Mouse (Mus musculus): Measurements from ENCODE around the gene Denr. TPM values are rescaled to one million over a fixed set of nuclear protein-coding genes. Genes with fewer than 3 reads are reported as not detected.
A peak's percentile ranks its signal among the peaks of the same experiment; 100 is the strongest.

The Denr gene
- polyA plus RNA-seq, 1 experiment from 2014 or later, result 70.7 TPM

GRCm38 (mm10) chr5:123959018-123959417 lies 52.0 kb downstream of the Denr start:
- WGBS, result 67% methylated on average over 3 of the region's 3 CpGs
- Histone ChIP-seq H3K4me3 (ENCODE audit: low read depth, low read length) (no peak overlapping the region), H3K4me2 (replicated peaks; ENCODE audit: low read depth, low read length) (no peak overlapping the region), H3K36me3 (ENCODE audit: insufficient read depth, low read length) (no peaks in the 10 kb centered on the region), H3K9me3 (ENCODE audit: low read length) (no peaks in the 10 kb centered on the region), H3K4me1 (ENCODE audit: insufficient read depth, low read depth, low read length) (no peaks in the 10 kb centered on the region), H3K9ac (replicated peaks; ENCODE audit: low read depth) (no peak overlapping the region), H3K27me3 (replicated peaks; ENCODE audit: insufficient read depth, low read length) (no peaks in the 10 kb centered on the region), H3K27ac (ENCODE audit: low read length) (no peak overlapping the region)
- ATAC-seq (no peak), DNase-seq (ENCODE audit: low spot score) (no peak)
- TF ChIP-seq EP300 (IDR thresholded peaks at IDR 0.05) (no peak), CTCF (IDR thresholded peaks at IDR 0.05) (no peak)

GRCm38 (mm10) chr5:123960129-123960528 lies 53.2 kb downstream of the Denr start:
- H3K9me3 ChIP-seq (ENCODE audit: low read length), result no peaks in the 10 kb centered on the region
- 49% methylated on average over 8 of the region's 8 CpGs for WGBS
- no peaks in the 10 kb centered on the region for H3K27me3 ChIP-seq (replicated peaks; ENCODE audit: insufficient read depth, low read length)
- no peak for TF ChIP-seq EP300 (IDR thresholded peaks at IDR 0.05)
- no peak for TF ChIP-seq CTCF (IDR thresholded peaks at IDR 0.05)
- H3K27ac ChIP-seq (ENCODE audit: low read length), result no peak overlapping the region
- DNase-seq (ENCODE audit: low spot score) (no peak), ATAC-seq (peak; percentile 41; the same call in 1 of the 2 replicates)
- H3K36me3 ChIP-seq (ENCODE audit: insufficient read depth, low read length), result no peaks in the 10 kb centered on the region
- H3K9ac ChIP-seq (replicated peaks; ENCODE audit: low read depth), result no peak overlapping the region
- H3K4me2 ChIP-seq (replicated peaks; ENCODE audit: low read depth, low read length), result no peak overlapping the region
- H3K4me3 ChIP-seq (ENCODE audit: low read depth, low read length), result no peak overlapping the region
- H3K4me1 ChIP-seq (ENCODE audit: insufficient read depth, low read depth, low read length), result no peaks in the 10 kb centered on the region

GRCm38 (mm10) chr5:123961046-123961445 lies 54.1 kb downstream of the Denr start:
- H3K27ac ChIP-seq (ENCODE audit: low read length), result no peak overlapping the region

GRCm38 (mm10) chr5:123964208-123964607 lies 57.2 kb downstream of the Denr start:
- DNase-seq (ENCODE audit: low spot score), result no peak
- ATAC-seq, result peak; percentile 64
- no peaks in the 10 kb centered on the region for H3K36me3 ChIP-seq (ENCODE audit: insufficient read depth, low read length)
- no peak overlapping the region for H3K9ac ChIP-seq (replicated peaks; ENCODE audit: low read depth)
- no peaks in the 10 kb centered on the region for H3K9me3 ChIP-seq (ENCODE audit: low read length)
- H3K27me3 ChIP-seq (replicated peaks; ENCODE audit: insufficient read depth, low read length), result no peaks in the 10 kb centered on the region
- WGBS, result 80% methylated on average over 4 of the region's 4 CpGs
- no peak overlapping the region for H3K27ac ChIP-seq (ENCODE audit: low read length)
- H3K4me1 ChIP-seq (ENCODE audit: insufficient read depth, low read depth, low read length), result no peaks in the 10 kb centered on the region
- no peak overlapping the region for H3K4me3 ChIP-seq (ENCODE audit: low read depth, low read length)
- no peak overlapping the region for H3K4me2 ChIP-seq (replicated peaks; ENCODE audit: low read depth, low read length)
- TF ChIP-seq CTCF (IDR thresholded peaks at IDR 0.05) (no peak), EP300 (IDR thresholded peaks at IDR 0.05) (no peak)

More at GRCm38 (mm10) chr5:123961046-123961445, 54.1 kb downstream of the Denr start:
- no peaks in the 10 kb centered on the region for H3K27me3 ChIP-seq (replicated peaks; ENCODE audit: insufficient read depth, low read length)
- no peak for DNase-seq (ENCODE audit: low spot score)
- H3K4me3 ChIP-seq (ENCODE audit: low read depth, low read length), result no peak overlapping the region
- H3K9me3 ChIP-seq (ENCODE audit: low read length), result no peaks in the 10 kb centered on the region
- H3K36me3 ChIP-seq (ENCODE audit: insufficient read depth, low read length), result no peaks in the 10 kb centered on the region
- no peak overlapping the region for H3K9ac ChIP-seq (replicated peaks; ENCODE audit: low read depth)
- 87% methylated on average over 12 of the region's 12 CpGs for WGBS
- no peak overlapping the region for H3K4me2 ChIP-seq (replicated peaks; ENCODE audit: low read depth, low read length)
- no peak for TF ChIP-seq CTCF (IDR thresholded peaks at IDR 0.05)
- TF ChIP-seq EP300 (IDR thresholded peaks at IDR 0.05), result no peak
- ATAC-seq, result no peak
- no peaks in the 10 kb centered on the region for H3K4me1 ChIP-seq (ENCODE audit: insufficient read depth, low read depth, low read length)

GRCm38 (mm10) chr5:123966759-123967158 lies 59.8 kb downstream of the Denr start:
- Histone ChIP-seq H3K9me3 (ENCODE audit: low read length) (no peaks in the 10 kb centered on the region), H3K4me3 (ENCODE audit: low read depth, low read length) (no peak overlapping the region), H3K27me3 (replicated peaks; ENCODE audit: insufficient read depth, low read length) (no peaks in the 10 kb centered on the region), H3K4me2 (replicated peaks; ENCODE audit: low read depth, low read length) (no peak overlapping the region), H3K36me3 (ENCODE audit: insufficient read depth, low read length) (no peaks in the 10 kb centered on the region), H3K4me1 (ENCODE audit: insufficient read depth, low read depth, low read length) (no peaks in the 10 kb centered on the region), H3K9ac (replicated peaks; ENCODE audit: low read depth) (no peak overlapping the region), H3K27ac (ENCODE audit: low read length) (no peak overlapping the region)
- DNase-seq (ENCODE audit: low spot score), result no peak
- TF ChIP-seq CTCF (IDR thresholded peaks at IDR 0.05) (no peak), EP300 (IDR thresholded peaks at IDR 0.05) (no peak)
- 73% methylated on average over 2 of the region's 2 CpGs for WGBS
- ATAC-seq, result no peak

- no peaks in the 10 kb centered on the region for H3K4me1 ChIP-seq (ENCODE audit: insufficient read depth, low read depth, low read length)
- ATAC-seq, result no peak
- H3K9ac ChIP-seq (replicated peaks; ENCODE audit: low read depth), result no peak overlapping the region
- H3K27me3 ChIP-seq (replicated peaks; ENCODE audit: insufficient read depth, low read length), result no peaks in the 10 kb centered on the region
- 56% methylated on average over 5 of the region's 5 CpGs for WGBS
- TF ChIP-seq CTCF (IDR thresholded peaks at IDR 0.05) (no peak), EP300 (IDR thresholded peaks at IDR 0.05) (no peak)
- no peaks in the 10 kb centered on the region for H3K36me3 ChIP-seq (ENCODE audit: insufficient read depth, low read length)
- no peak overlapping the region for H3K4me2 ChIP-seq (replicated peaks; ENCODE audit: low read depth, low read length)
- no peak for DNase-seq (ENCODE audit: low spot score)
- no peak overlapping the region for H3K27ac ChIP-seq (ENCODE audit: low read length)
- no peaks in the 10 kb centered on the region for H3K9me3 ChIP-seq (ENCODE audit: low read length)
- H3K4me3 ChIP-seq (ENCODE audit: low read depth, low read length), result no peak overlapping the region
Measured at GRCm38 (mm10) chr5:123968468-123968867, 61.5 kb downstream of the Denr start.

- H3K36me3 ChIP-seq (ENCODE audit: insufficient read depth, low read length), result no peaks in the 10 kb centered on the region
- H3K9ac ChIP-seq (replicated peaks; ENCODE audit: low read depth), result no peak overlapping the region
- no peak overlapping the region for H3K27ac ChIP-seq (ENCODE audit: low read length)
- no peaks in the 10 kb centered on the region for H3K9me3 ChIP-seq (ENCODE audit: low read length)
- ATAC-seq, result no peak
- H3K4me1 ChIP-seq (ENCODE audit: insufficient read depth, low read depth, low read length), result no peaks in the 10 kb centered on the region
- H3K4me3 ChIP-seq (ENCODE audit: low read depth, low read length), result no peak overlapping the region
- no peak for TF ChIP-seq EP300 (IDR thresholded peaks at IDR 0.05)
- no peak for TF ChIP-seq CTCF (IDR thresholded peaks at IDR 0.05)
- WGBS, result 68% methylated on average over 8 of the region's 8 CpGs
- DNase-seq (ENCODE audit: low spot score), result no peak
- no peak overlapping the region for H3K4me2 ChIP-seq (replicated peaks; ENCODE audit: low read depth, low read length)
- H3K27me3 ChIP-seq (replicated peaks; ENCODE audit: insufficient read depth, low read length), result no peaks in the 10 kb centered on the region
Measured at GRCm38 (mm10) chr5:123969216-123969615, 62.2 kb downstream of the Denr start.
